Mouse (Mus musculus) brown adipose tissue, adult 24 weeks (tissue): ENCODE measurements around the gene Il16. TPM values are rescaled to one million over a fixed set of nuclear protein-coding genes. Genes with fewer than 3 reads are reported as not detected.

Experiments used
- H3K27ac ChIP-seq: fragments of 200-500 bp; replicated peaks from 2 replicates; pipeline ENCODE4 v1.5.1; 2012; ENCODE audit warnings: low read depth, mild to moderate bottlenecking, low read length
- H3K4me1 ChIP-seq: fragments of 200-500 bp; 2 replicates; pipeline ENCODE4 v1.6.1; 2012; ENCODE audit warnings: low read length, mixed read lengths; ENCODE audit not compliant: control insufficient read depth, insufficient read depth, insufficient read length
- H3K4me3 ChIP-seq: fragments of 200-500 bp; 2 replicates; pipeline ENCODE4 v1.5.1; 2012; ENCODE audit warnings: low read depth, mild to moderate bottlenecking, low read length, moderate library complexity; ENCODE audit not compliant: insufficient read depth
- polyA plus RNA-seq: library from polyadenylated mRNA; stranded (reverse); fragments of >200 nt; gene quantifications from 2 replicates; pipeline ENCODE4 v1.2.4, GENCODE M21; 2012; ENCODE audit not compliant: missing spikeins, insufficient read depth, insufficient read length

The Il16 gene
- polyA plus RNA-seq, 1 experiment = 1.3 TPM

- H3K27ac ChIP-seq = no peak overlapping the region
Observed at GRCm38 (mm10) chr7:83742690-83743089, 2.8 kb downstream of the Il16 start.

GRCm38 (mm10) chr7:83742026-83742425 is 3.5 kb downstream of the Il16 start:
- no peaks in the 10 kb centered on the region for H3K4me1 ChIP-seq
- no peak overlapping the region for H3K27ac ChIP-seq
- H3K4me3 ChIP-seq = no peak overlapping the region

More at GRCm38 (mm10) chr7:83742690-83743089, 2.8 kb downstream of the Il16 start:
- no peak overlapping the region for H3K4me3 ChIP-seq
- no peaks in the 10 kb centered on the region for H3K4me1 ChIP-seq

GRCm38 (mm10) chr7:83739680-83740310 is 5.7 kb downstream of the Il16 start:
- Histone ChIP-seq H3K4me1 (no peaks in the 10 kb centered on the region), H3K4me3 (no peak overlapping the region), H3K27ac (0 out of 2 replicates have a peak overlapping the region, but pooled peaks have one; percentile 14)

DNA sequence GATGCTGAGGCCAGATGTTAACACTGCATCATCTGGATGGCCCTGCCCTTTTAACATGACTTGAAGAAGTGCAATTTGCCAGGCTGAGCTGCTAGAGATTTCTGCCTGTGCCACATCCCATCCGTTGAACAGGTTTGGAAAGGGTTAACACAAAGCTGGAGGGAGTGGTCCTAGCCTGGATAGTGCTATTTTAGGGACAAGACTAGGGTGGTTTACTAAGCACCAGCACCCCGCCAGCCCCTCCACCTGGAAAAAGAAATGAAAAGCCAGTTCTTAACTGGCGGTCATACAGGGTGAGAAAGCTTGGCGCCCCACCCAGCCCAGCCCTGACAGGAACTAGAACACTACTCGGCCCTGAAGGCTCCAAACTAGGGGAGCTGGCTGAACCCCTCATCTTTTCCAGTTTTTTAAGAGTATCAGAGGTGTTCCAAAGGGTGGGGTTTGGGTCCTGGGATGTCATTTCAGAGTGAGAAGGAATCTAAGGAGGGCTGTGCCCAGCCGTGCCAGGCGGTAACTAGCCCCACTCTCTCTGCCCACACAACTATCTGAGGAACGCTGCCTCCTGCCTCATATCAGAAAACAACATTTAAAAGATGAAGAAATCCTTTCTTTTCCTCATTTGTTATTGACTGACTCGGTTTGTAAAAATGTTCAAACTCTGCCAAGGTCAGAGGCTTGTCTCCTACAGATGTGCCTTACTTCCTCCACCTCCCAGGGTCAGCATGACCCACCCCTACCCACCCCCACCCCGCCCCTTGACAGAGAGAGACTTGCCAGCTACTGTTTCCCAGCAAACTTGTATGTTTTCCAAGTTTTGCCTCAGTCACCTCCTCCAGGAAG is 6.7 kb downstream of the Il16 start:
- Histone ChIP-seq H3K4me1 (no peaks in the 10 kb centered on the region), H3K4me3 (no peak overlapping the region), H3K27ac (no peak overlapping the region)

- Histone ChIP-seq H3K4me1 (no peaks in the 10 kb centered on the region), H3K27ac (no peak overlapping the region), H3K4me3 (no peak overlapping the region)
Observed at GRCm38 (mm10) chr7:83737914-83738490, 7.5 kb downstream of the Il16 start.

- Histone ChIP-seq H3K4me3 (no peak overlapping the region), H3K27ac (no peak overlapping the region), H3K4me1 (no peaks in the 10 kb centered on the region)
Observed at GRCm38 (mm10) chr7:83736341-83737115, 9.0 kb downstream of the Il16 start.

- no peak overlapping the region for H3K27ac ChIP-seq
- no peaks in the 10 kb centered on the region for H3K4me1 ChIP-seq
- no peak overlapping the region for H3K4me3 ChIP-seq
Observed at GRCm38 (mm10) chr7:83735108-83735781, 10.3 kb downstream of the Il16 start.

- no peaks in the 10 kb centered on the region for H3K4me1 ChIP-seq
- no peak overlapping the region for H3K4me3 ChIP-seq
- H3K27ac ChIP-seq = no peak overlapping the region
Observed at GRCm38 (mm10) chr7:83734671-83735082, 10.8 kb downstream of the Il16 start.

GRCm38 (mm10) chr7:83734246-83734645 is 11.3 kb downstream of the Il16 start:
- Histone ChIP-seq H3K4me3 (no peak overlapping the region), H3K27ac (no peak overlapping the region), H3K4me1 (no peaks in the 10 kb centered on the region)

DNA sequence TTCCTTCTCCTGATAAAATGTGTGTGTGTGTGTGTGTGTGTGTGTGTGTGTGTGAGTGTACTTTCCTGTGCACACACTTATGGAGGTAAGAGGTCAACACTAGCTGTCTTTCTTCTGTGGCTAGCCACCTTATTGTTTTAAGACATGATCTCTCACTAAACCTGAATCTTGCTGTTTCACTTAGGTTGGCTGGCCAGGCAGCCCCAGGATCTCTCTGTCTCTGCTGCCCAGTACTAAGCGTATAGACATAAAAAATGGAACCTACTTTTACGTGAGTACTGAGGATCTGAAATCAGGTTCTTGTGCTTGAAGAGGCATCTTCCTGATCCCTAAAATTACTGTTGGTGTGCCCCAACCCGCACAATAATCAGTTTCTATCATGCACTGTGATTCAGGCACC is 12.7 kb downstream of the Il16 start:
- no peaks in the 10 kb centered on the region for H3K4me1 ChIP-seq
- no peak overlapping the region for H3K27ac ChIP-seq
- no peak overlapping the region for H3K4me3 ChIP-seq

DNA sequence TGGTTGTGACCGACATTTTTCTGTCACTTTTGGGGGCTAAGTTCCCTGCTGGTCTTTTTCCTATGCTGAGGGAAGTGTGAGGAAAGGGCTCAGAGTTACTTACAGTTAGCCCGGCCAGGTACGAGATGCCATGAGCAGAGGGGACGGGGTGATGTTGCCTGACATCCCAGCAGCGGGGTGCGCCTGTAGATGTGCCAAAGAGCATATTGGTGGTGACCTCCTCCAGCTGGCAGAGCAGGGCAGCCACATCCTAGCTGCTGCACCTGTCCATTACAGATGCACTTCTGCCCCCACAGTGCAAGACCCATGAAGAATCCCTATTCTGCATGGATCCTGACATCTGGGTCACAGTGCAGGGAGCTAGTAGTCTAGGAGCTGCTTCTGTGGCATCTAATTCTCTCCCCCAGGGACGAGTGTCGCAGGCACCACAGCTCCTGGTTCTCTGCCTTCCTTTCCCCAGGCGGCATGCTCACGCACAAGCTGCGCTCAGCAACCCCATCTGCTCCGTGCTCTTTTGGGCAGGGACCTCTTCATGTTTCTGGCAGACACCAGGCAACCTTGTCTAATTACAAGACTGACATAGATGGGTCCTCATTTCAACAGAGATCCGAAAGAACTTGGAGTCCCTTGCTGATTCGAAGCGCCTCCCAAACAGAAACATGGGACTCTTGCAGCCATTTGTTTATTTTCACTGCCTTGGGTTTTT is 13.4 kb downstream of the Il16 start:
- no peaks in the 10 kb centered on the region for H3K4me1 ChIP-seq
- H3K4me3 ChIP-seq = no peak overlapping the region
- H3K27ac ChIP-seq = no peak overlapping the region

DNA sequence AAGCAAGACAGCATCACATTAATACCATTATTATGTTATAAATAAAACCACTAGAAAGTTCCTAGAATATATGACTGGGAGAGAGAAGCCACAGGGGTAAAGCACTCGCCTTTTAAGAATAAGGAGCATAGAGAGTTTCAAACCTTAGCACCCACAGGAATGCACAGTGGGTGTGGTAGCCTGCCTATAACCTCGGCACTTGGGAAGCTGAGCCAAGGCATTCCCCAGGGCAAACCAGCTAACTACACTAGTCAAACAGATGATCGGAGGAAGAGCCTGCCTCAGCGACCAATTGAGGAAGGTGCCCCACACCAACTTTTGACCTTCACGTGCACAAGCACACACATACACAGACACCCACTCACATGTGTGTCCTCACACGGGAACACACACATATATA is 14.2 kb downstream of the Il16 start:
- H3K4me1 ChIP-seq = no peaks in the 10 kb centered on the region
- H3K27ac ChIP-seq = no peak overlapping the region
- H3K4me3 ChIP-seq = no peak overlapping the region

GRCm38 (mm10) chr7:83726936-83727632 is 18.4 kb downstream of the Il16 start:
- Histone ChIP-seq H3K4me1 (peaks cover 3% of the 10 kb centered on the region; the same call in 1 of the 2 replicates), H3K4me3 (no peak overlapping the region), H3K27ac (no peak overlapping the region)
